Mouse (Mus musculus) urinary bladder, postnatal 10 days (tissue): ENCODE measurements around the gene Dph1.
A peak's percentile ranks its signal among the peaks of the same experiment; 100 is the strongest.

Source experiments
- DNase-seq: peaks from one replicate; pipeline ENCODE4 v3.0.0; 2022; ENCODE audit warnings: low spot score

Gene Dph1

GRCm38 (mm10) chr11:75173095-75173798 is 17.8 kb downstream of the Dph1 start:
- peak; percentile 64 for DNase-seq

- DNase-seq = no peak
Measured at GRCm38 (mm10) chr11:75172151-75173094, 18.6 kb downstream of the Dph1 start.

GRCm38 (mm10) chr11:75171186-75171865 is 19.7 kb downstream of the Dph1 start:
- DNase-seq = no peak

GRCm38 (mm10) chr11:75170136-75170751 is 20.8 kb downstream of the Dph1 start:
- peak; percentile 84 for DNase-seq

DNA sequence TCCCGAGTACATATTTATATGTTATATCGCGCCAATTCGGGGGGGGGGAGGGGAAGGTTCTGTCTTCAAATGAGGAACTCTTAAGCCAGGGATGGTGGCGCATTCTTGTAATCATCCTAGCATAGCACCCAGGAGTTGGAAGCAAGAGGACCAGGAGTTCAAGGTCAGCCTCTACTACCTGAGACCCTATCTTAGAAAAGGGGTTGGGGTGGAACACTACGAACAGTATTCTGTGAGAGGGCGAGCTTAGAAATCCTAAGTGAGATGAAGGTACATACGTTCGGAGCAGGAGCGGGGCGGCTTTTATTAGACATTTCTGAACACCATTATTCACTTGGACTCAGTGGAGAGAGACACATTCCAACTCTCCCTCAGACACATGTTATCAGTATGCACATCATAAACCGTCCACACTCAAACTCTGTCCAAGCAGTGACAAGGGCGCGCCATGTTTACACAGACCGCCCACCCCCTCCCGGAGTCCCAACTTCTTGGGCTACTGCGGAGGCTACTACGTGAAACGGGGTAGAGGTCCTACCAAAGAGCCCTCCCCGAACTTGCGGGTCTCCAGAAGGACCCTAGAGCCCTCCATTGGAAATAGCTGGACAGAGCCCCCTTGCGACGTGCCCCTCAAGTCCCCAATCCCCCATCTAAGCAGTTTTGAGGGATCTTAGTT is 21.5 kb downstream of the Dph1 start, which contains the start of gene Hic1:
Gene Hic1 (minus strand): TSS at position 115 of the 676 bp plus-strand sequence.
- DNase-seq = no peak

GRCm38 (mm10) chr11:75168590-75169361 is 22.3 kb downstream of the Dph1 start:
- no peak for DNase-seq

DNA sequence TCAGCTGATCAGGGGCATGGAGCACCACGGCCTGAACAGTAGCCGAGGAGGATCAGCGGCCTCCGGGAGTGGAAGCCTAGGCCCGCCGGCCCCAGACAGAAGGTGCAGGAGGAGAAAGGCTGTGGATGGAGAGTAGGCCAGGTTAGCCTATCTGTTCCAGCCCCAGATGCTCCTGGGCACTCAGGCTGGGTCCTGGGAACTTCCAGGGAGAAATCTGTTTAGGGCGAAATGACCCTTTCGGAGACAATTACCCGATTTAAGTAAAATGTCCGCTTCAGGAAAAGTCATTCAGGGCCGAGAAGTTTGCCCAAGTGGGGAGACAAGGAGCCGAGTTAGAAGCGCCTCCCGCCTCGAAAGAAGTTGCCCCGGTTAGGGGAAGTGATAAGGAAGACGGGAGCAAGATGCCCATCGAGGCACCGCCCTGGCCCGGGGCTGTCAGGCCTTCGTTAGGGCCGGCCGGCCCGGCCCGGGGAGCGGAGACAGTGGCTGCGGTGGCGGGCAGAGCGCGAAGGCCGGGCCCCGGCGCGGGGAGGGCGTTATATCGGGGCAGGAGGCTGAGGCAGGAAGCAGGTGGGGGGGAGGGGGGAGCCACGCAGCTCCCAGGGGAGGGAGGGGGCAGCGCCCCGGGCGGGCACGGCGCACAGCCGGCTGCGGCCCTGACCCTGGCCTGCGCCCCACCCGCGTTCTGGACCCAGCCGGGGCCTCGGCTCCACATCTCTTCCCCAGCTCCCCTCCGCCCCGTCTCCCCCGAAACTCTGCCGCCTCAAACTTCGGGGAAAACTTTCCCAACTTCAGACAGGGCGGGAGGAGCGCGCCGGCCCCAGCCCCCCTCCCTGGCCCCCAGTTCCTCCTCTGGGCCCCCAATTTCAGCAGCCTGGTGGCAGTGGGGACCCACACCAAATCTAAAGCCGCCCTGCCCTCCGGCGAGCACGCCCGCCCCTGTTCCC is 23.1 kb downstream of the Dph1 start:
- no peak for DNase-seq

DNA sequence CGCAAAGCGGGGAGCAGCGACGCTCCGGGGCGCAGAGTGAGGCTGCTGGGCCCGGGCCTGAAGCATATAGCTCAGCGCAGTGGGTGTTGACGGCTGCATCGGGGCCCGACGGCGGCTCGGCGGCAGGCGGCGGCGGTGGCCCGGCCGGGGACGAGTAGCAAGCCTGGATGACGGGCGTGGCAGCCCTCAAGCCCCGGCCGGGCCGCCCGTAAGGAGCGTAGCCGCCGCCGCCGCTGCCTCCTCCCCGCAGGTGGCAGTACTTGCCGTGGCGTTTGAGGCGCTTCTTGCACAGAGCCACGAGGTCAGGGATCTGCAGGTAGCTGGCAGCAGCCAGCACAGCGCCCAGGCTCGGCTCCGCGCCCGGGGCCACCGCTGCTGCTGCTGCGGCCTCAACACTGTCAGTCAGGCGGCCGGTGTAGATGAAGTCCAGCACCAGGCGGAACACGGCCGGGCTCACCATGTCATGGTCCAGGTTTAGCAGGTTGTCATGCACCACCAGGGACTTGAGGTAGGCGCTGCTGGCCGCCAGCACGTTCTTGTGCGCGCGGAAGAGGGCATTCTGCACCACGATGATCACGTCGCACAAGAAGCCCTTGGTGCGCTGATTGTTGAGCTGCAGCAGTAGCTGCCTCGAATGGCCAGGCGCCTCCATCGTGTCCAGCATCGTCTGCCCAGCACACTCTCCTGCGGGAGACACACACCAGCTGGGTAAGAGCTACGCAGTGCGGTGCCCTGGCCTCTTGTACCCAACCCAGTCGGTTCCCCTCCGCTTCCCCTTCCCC is 24.0 kb downstream of the Dph1 start:
- no peak for DNase-seq

DNA sequence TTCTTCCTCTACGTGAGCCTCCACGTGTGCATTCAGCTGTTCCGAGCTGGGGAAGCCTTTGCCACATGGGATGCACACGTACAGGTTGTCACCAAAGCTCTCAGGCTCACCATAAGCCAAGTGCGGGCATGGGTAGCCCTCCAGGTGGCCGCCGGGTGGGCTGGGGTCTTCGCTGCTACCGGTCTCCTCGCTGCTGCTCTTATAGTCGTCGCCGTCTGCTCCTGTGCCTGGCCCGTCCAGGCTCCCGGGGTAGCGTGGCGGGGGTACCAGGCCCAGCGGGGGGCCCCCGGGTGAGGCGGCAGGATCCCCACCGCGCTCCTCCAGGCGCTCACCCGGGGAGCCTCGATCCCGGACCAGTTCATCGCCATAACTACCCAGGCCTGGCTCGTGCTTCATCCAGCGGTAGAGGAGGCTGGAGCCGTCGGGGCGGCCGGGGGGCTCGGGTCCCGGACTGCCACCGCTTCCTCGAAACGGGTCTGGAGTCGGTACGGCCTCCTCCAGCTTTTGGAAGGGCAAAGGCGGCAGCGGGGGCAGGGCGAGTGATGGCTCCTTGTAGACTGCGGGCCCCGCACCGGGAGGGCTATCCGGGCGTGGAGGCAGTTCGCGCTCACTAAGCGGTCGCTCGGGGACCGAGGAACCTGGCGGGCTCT is 24.7 kb downstream of the Dph1 start:
- no peak for DNase-seq

- DNase-seq = no peak
Measured at GRCm38 (mm10) chr11:75165441-75166192, 25.4 kb downstream of the Dph1 start.

DNA sequence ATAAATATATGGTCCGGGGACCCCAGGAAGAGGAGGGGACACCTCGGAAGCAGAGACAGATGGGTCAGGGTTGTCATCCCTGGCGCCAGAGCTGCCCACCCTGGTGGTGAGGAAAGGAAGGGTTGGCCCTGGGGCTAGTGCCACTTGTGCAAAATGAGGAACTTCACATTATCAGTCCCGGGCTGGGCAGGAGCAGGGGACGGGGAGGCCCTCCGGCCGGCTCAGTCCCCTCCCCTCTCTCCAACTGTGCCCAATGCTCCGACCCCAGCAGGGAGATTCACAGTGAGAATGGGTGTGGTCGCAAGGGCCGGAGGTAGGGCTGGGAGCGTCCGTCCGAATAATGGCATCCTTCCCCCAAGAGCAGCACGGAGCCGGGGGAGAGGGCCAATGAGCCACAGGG is 26.3 kb downstream of the Dph1 start:
- DNase-seq = no peak

DNA sequence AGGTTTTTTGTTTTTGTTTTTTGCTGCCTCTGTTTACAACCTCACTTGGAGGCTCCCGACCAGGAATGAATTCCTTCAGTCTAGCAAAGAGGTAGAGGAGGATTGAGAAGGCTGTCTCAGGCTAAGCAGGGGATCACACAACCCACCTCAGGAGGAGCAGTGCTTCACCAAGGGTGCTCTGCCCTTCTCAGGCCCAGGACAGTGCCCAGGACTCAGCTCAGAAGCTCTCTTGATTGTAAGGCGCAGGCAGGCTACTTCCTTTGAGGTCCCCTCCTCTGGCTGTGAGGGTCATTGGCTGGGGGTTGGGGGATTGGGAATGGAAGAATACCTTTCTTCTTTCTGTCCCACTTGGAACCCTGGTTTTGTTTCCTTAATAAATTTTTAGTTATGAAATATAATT is 27.0 kb downstream of the Dph1 start:
- no peak for DNase-seq

DNA sequence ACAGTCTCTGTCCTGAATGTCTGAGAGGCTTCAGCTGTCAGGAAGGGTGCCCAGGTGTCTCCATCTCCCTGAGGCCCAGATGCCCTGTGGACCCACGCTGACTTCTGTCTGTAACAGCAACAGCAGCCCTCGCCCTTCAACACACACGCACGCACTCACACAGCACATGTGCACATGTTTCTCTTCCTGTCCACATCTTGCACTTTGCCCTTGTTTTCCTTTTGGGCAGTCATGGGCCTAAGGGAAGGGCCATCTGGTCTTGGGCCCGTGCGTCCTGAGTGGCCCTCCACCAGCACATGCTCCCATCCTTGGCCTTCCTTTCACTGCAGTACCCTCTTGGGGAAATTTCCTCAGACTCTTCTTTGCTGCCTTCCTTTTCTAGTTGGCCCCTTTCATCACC is 27.7 kb downstream of the Dph1 start:
- no peak for DNase-seq

DNA sequence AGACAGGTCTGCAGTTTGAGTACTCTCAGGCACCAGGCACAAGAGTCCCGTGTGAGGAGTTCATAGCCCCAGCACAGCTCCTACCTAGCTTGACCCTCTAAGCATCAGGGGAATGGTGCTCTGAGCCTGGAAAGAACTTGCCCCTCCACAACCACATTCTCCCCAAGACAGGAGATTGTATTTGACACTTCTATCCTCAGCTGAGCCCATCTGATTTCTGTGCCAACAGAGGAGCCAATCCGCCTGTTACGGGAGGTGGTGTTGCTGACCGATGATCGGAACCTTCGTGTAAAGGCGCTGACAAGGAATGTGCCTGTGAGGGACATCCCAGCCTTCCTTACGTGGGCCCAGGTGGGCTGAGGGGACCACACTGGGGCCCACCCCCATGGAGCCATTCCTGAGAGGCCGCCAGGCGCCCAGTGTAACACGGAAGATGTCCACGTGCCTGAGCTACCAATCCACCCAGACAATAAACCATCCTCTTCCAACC is 28.4 kb downstream of the Dph1 start:
- DNase-seq = no peak

- DNase-seq = no peak
Measured at GRCm38 (mm10) chr11:75161417-75162008, 29.5 kb downstream of the Dph1 start.

DNA sequence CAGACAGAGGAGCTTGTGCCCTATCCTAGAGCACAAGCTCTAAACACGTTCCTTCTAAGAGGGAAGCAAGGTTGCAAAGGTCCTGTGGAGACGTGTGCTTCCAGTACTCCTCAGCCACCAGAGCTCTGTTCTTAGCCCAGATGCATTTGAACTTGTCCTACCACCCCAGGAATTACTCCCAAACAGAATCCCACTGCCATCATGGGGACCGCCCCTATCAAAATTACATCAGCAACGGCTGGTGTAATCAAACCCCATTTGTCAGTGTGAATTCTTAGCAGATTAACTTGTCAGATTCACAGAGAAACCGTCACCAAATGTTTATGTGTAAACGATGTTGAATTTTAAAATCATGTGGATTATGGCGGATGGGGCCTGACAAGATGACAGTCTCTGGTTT is 30.1 kb downstream of the Dph1 start:
- DNase-seq = no peak

DNA sequence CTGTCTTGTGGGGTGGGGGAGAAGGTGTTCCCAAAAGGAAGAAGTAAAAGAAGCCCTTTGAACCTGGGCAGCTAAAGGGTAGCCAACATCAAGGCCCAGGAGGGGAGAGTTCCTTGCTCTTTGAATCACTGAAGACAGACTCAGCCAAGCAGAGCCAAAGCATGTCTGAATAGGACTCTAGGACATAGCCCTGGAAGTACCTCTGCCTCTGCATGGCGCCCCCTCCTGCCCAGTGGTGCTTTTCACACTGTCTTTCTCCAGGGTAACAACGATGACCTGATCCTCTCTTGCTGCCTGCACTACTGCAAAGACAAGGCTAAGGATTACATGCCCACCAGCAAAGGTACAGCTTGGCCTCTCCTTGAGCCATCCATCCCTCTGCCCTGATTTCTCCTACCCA is 31.5 kb downstream of the Dph1 start:
- DNase-seq = no peak
